Mouse (Mus musculus) neural tube, embryonic 14.5 days (tissue): Measurements from ENCODE around the gene Stard8. TPM values are rescaled to one million over a fixed set of nuclear protein-coding genes. Genes with fewer than 3 reads are reported as not detected.

Source experiments
- ATAC-seq: fragments of 200-750 bp; cut with Nextera tagmentation; 2 replicates; pipeline ENCODE4 v1.8.0; 2017; ENCODE audit warnings: low read depth, mild to moderate bottlenecking, moderate TSS enrichment, moderate library complexity
- H3K27ac ChIP-seq: fragments of 300-500 bp; sonication (generic); 2 replicates; pipeline ENCODE4 v1.5.1; 2014; ENCODE audit warnings: low read depth, mild to moderate bottlenecking, control low read depth, low read length, moderate library complexity, mixed read lengths
- H3K27me3 ChIP-seq: fragments of 300-500 bp; sonication (generic); 2 replicates; pipeline ENCODE4 v1.6.1; 2014; ENCODE audit warnings: low read length; ENCODE audit not compliant: control insufficient read depth, insufficient read depth
- H3K36me3 ChIP-seq: fragments of 300-500 bp; sonication (generic); 2 replicates; pipeline ENCODE4 v1.6.1; 2014; ENCODE audit warnings: low read length, mixed read lengths; ENCODE audit not compliant: control insufficient read depth, insufficient read depth
- H3K4me1 ChIP-seq: fragments of 300-500 bp; sonication (generic); 2 replicates; pipeline ENCODE4 v1.6.1; 2014; ENCODE audit warnings: low read length; ENCODE audit not compliant: control insufficient read depth, insufficient read depth
- H3K4me2 ChIP-seq: fragments of 300-500 bp; sonication (generic); 2 replicates; pipeline ENCODE4 v1.6.1; 2014; ENCODE audit warnings: mild to moderate bottlenecking, low read depth, low read length, control low read depth
- H3K4me3 ChIP-seq: fragments of 300-500 bp; sonication (generic); 2 replicates; pipeline ENCODE4 v1.5.1; 2014; ENCODE audit warnings: low read depth, low read length, control low read depth, mixed read lengths
- H3K9ac ChIP-seq: fragments of 300-500 bp; sonication (generic); replicated peaks from 2 replicates; pipeline ENCODE4 v1.6.1; 2014; ENCODE audit warnings: low read depth, mild to moderate bottlenecking, control low read depth, low read length, mixed read lengths
- H3K9me3 ChIP-seq: fragments of 300-500 bp; sonication (generic); 2 replicates; pipeline ENCODE4 v1.6.1; 2016; ENCODE audit warnings: low read length; ENCODE audit not compliant: control insufficient read depth
- WGBS: fragments of 180-500 bp; shearing (Covaris S2); extraction: QIAGEN DNeasy Blood & Tissue Kit; methylation state at CpG from one replicate; pipeline ENCODE4 v1.1.7; 2014; 5-methylcytosine and 5-hydroxymethylcytosine counted together
- polyA plus RNA-seq: library from polyadenylated mRNA; unstranded; fragments of >200 nt; fragmentation: Nextera tagmentation; extraction: Ambion mirVana; gene quantifications from 2 replicates; pipeline ENCODE4 v1.2.1, GENCODE M21; 2014

Gene Stard8
- polyA plus RNA-seq, 1 experiment from 2014 or later: 1.4 TPM

DNA sequence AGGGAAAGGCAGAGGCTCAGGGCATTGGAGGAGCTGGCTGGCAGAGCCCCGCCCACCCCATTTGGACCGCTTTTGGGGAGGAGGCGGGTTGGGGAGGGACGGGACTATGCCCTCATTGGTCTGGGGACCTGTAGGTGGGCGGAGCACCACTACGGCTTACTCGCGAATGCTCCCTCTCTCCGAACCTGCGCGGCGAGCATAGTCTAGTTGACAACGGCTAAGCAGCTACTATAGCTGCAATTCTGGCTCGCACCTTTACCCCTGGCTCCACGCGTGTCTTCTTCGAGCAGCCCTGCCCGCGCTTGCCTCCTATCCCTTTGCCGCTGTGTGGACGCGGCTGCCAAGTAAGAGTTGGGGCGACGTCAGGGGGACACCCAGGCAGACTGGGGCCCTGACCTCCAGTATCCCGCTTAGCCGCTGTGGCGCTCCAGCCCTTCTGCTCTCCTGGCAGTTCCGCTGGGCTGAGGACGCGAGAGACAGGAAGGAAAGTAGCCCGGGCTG, 39.5 kb downstream of the Stard8 start:
- peak; percentile 97 for ATAC-seq

DNA sequence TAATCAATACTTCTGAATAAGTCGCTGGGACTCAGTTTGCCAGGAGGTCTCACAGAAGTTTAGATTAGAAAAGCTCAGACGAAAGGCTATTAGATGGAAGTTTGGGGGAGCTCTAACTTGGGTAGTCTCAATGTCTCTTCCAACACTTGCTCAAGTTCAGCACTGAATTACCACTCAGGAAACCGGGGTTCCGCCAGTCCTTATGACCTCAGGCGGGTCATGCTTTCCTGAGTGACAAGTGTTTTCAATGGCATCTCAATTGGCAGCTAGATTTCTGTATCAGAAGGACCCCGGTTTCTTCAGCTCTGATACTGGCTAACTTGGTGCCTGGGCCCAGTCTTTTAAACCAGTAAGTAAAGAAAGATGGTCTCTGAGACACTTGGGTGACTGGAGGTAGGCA, 40.2 kb downstream of the Stard8 start:
- Histone ChIP-seq H3K4me3 (peak overlapping the region; percentile 35; the same call in 1 of the 2 replicates), H3K4me1 (no peaks in the 10 kb centered on the region), H3K36me3 (no peaks in the 10 kb centered on the region), H3K9me3 (no peaks in the 10 kb centered on the region), H3K27ac (no peak overlapping the region), H3K9ac (no peak overlapping the region), H3K4me2 (peak overlapping the region; percentile 63), H3K27me3 (peaks cover 14% of the 10 kb centered on the region)
- WGBS: 51% methylated on average over 6 of the region's 6 CpGs
- no peak for ATAC-seq

More for the DNA sequence above, 39.5 kb downstream of the Stard8 start:
- Histone ChIP-seq H3K36me3 (no peaks in the 10 kb centered on the region), H3K27ac (no peak overlapping the region), H3K4me3 (peak overlapping the region; percentile 35), H3K9ac (no peak overlapping the region; the same call in 1 of the 2 replicates), H3K27me3 (peaks cover 14% of the 10 kb centered on the region), H3K4me2 (peak overlapping the region; percentile 63), H3K4me1 (no peaks in the 10 kb centered on the region), H3K9me3 (no peaks in the 10 kb centered on the region)
- 20% methylated on average over 28 of the region's 31 CpGs for WGBS

DNA sequence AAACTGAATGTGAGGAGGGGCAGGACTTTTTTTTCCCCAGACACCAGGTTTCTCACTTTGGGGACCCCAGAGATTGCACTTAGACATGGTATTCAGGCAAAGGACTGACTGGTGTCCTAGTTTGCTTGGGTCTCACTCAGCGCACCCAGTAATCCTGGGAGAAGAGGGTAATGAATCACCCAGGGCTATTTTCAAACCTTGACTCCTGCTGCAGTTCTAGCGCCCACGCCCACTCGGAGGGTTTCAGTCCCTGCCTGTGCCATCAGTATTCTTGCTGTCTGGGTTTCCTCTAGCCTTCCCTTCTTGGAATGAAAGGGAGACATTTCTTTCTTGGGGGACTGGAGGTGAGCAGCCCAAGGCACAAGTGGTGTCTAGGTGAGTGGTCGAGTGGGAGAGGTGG, 40.7 kb downstream of the Stard8 start:
- H3K9ac ChIP-seq: no peak overlapping the region
- peaks cover 14% of the 10 kb centered on the region for H3K27me3 ChIP-seq
- no peaks in the 10 kb centered on the region for H3K36me3 ChIP-seq
- H3K27ac ChIP-seq: no peak overlapping the region
- H3K9me3 ChIP-seq: no peaks in the 10 kb centered on the region
- H3K4me1 ChIP-seq: no peaks in the 10 kb centered on the region
- WGBS: 72% methylated on average over 5 of the region's 5 CpGs
- H3K4me2 ChIP-seq: no peak overlapping the region
- no peak overlapping the region; the same call in 1 of the 2 replicates for H3K4me3 ChIP-seq
- ATAC-seq: no peak

DNA sequence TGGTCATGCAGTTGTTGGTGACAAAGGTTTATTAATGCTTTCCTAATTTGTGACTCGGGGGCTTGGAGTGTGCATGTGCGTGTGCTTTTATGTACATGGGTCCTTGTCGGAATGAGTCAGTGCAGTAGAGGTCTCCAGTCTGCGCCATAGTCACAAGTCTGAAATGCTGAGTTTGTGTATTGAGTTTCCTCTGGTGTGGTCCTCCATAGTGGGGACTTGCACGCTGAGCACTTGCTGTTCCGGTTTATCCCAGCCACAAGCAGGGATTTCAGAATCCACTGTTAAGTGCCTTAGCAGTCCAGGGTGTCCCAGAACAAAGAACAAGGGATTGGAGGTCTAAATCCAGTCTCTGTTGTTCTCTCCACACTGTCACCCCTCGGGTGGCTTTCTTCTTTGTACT, 42.3 kb downstream of the Stard8 start:
- no peak for ATAC-seq
- Histone ChIP-seq H3K27me3 (peaks cover 14% of the 10 kb centered on the region), H3K4me2 (no peak overlapping the region), H3K4me1 (no peaks in the 10 kb centered on the region), H3K36me3 (no peaks in the 10 kb centered on the region), H3K4me3 (no peak overlapping the region), H3K27ac (no peak overlapping the region), H3K9me3 (no peaks in the 10 kb centered on the region), H3K9ac (no peak overlapping the region)
- WGBS: 65% methylated on average over 7 of the region's 7 CpGs

DNA sequence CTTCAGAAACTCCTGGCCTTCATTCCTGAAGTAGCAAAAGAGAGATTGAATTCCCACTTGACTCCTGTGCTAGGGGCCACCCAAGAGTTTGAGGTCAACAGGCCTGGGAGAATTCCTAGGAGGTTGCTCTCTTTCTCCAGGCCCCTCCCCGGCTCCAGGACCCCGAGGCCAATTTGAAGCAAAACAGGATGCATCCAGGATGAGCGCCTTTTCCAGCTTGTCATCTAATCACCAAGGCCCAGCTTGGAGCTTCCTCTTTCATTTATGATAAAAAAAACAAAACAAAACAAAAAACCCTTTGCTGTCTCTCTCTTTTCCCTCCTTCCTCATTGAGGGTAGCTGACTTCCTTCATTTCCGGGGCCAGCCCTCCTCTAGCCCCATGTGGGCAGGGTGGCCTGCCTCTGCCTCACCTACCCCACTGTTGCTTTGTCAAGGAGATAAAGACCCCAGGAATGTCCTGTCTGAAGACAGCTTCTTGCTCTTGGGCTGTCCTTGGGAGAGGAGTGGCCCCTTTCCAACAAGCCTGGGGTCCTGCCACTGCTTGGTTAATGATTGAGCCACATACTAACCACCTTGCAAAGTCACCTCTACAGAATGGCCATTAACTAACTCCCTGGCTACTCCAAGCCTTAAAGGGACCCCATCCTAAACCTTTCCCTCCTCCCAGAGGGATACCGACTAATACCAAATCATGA, 43.5 kb downstream of the Stard8 start:
- no peak overlapping the region for H3K27ac ChIP-seq
- no peak overlapping the region for H3K4me2 ChIP-seq
- H3K9ac ChIP-seq: no peak overlapping the region
- no peaks in the 10 kb centered on the region for H3K36me3 ChIP-seq
- no peaks in the 10 kb centered on the region for H3K9me3 ChIP-seq
- no peak overlapping the region for H3K4me3 ChIP-seq
- peaks cover 14% of the 10 kb centered on the region for H3K27me3 ChIP-seq
- 63% methylated on average over 5 of the region's 5 CpGs for WGBS
- no peaks in the 10 kb centered on the region for H3K4me1 ChIP-seq
- no peak for ATAC-seq

DNA sequence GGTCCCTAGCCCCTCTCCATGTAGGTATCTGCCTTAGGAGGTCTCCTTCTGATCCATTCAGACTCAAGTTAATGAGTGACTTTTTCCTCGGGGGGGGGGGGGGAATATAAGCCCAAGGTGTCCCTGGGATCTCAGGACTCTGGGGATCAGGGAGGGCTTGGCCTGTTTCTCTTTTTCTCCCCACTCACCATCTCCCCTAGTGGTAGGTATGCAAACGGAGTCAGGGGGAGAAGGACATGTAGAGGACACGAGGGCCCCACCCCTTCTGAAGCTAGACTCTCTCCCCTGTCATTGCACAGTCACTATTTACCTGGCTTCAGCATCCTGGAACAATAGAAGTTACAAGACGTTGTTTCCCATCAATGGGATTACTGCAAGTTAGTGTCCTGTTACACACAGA, 45.1 kb downstream of the Stard8 start:
- no peak overlapping the region for H3K27ac ChIP-seq
- no peaks in the 10 kb centered on the region for H3K4me1 ChIP-seq
- H3K9ac ChIP-seq: no peak overlapping the region
- no peaks in the 10 kb centered on the region for H3K9me3 ChIP-seq
- peaks cover 5% of the 10 kb centered on the region; the same call in 1 of the 2 replicates for H3K27me3 ChIP-seq
- no peak for ATAC-seq
- no peak overlapping the region for H3K4me2 ChIP-seq
- no peaks in the 10 kb centered on the region for H3K36me3 ChIP-seq
- H3K4me3 ChIP-seq: no peak overlapping the region
- WGBS: 40% methylated on average over 4 of the region's 4 CpGs

DNA sequence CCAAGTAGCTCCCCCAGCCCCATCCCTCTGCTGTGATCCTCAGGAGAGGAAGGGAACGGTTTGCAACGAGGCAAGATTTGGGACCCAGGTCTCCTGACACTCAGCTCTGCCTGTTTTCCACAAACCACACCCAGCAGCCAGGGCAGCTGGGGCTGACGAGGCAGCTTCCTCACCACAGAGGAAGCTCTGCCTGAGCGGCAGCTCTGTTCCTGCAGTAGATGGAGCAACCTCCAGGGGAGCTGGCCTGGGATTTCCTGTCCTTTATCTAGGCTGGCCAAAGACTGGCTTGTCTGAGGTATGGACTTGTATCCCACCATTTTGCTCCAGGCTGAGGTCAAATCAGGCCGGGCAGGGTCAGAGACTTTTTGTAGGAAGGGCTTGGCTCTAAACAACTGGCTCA, 46.2 kb downstream of the Stard8 start:
- no peaks in the 10 kb centered on the region; the same call in 1 of the 2 replicates for H3K27me3 ChIP-seq
- no peak overlapping the region for H3K4me2 ChIP-seq
- no peaks in the 10 kb centered on the region for H3K36me3 ChIP-seq
- WGBS: 62% methylated on average over 5 of the region's 5 CpGs
- no peak for ATAC-seq
- no peak overlapping the region for H3K9ac ChIP-seq
- H3K27ac ChIP-seq: no peak overlapping the region
- no peaks in the 10 kb centered on the region for H3K4me1 ChIP-seq
- no peaks in the 10 kb centered on the region for H3K9me3 ChIP-seq
- no peak overlapping the region for H3K4me3 ChIP-seq

DNA sequence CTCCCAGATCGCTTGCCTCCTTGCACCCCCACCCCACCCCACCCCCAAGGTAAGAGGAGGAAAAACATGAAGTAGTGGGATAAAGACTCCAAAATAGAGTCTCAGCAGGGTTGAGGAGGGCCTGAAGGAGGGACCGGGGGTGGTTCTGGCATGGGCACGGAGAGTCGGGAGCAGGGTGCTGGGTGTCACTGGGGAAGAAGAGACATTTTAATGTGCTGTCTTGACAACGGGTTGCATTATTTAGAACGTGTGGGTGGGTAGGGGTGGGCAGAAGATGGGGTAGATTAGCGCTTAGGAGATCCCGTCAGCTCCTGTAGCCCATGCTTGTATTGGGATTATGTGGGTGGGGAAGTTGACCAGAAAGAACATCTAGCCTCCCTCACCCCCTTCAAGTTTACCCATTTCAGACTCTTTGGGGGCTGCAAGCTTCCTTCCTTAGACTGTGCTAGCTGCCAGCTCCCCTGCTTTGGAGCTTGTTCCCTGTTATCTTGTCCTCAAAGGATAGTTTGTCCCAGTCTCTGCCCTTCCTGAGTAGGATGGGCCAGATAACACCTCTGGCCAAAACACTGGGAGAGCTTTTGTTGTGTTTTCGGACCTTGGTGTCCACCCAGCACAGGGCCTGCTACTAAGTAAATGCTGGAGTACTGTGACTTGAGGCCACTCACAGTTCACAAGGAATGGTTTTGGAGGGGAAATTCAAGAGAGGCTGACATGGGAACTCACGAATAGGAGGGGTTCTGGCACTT, 47.9 kb downstream of the Stard8 start:
- Histone ChIP-seq H3K9me3 (no peaks in the 10 kb centered on the region), H3K4me1 (no peaks in the 10 kb centered on the region), H3K27me3 (no peaks in the 10 kb centered on the region), H3K4me2 (no peak overlapping the region), H3K9ac (no peak overlapping the region), H3K27ac (no peak overlapping the region), H3K36me3 (no peaks in the 10 kb centered on the region), H3K4me3 (no peak overlapping the region)
- WGBS: 81% methylated on average over 10 of the region's 10 CpGs
- no peak for ATAC-seq

DNA sequence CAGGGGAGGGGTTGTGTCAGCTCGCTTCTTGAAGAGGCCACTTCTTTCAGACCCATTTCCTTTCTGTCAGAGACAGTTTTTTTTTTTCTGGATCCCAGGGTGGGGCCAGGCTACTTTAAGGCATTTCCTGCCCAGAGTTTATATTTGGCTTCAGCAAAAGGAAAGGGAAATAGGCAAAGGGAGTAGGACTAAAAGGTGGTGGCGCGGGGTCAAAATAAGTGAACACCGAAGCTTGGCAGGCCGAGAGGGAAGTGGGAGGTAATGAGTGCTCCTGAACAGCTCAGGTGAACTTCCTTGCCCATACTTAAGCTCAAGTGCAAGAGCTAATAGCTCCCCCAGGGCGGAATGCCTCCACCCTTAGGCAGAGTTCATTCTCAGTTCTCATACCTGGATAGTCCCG, 49.2 kb downstream of the Stard8 start:
- 85% methylated on average over 7 of the region's 7 CpGs for WGBS
- no peaks in the 10 kb centered on the region for H3K4me1 ChIP-seq

More for the DNA sequence above, 49.2 kb downstream of the Stard8 start:
- no peak overlapping the region for H3K27ac ChIP-seq
- ATAC-seq: no peak
- no peaks in the 10 kb centered on the region for H3K36me3 ChIP-seq
- H3K4me3 ChIP-seq: no peak overlapping the region
- H3K4me2 ChIP-seq: no peak overlapping the region
- H3K9ac ChIP-seq: no peak overlapping the region
- H3K9me3 ChIP-seq: no peaks in the 10 kb centered on the region
- H3K27me3 ChIP-seq: no peaks in the 10 kb centered on the region
